Mouse (Mus musculus): ENCODE results near the gene Abcc1. TPM values are rescaled to one million over a fixed set of nuclear protein-coding genes. Genes with fewer than 3 reads are reported as not detected.

Gene Abcc1
- polyA plus RNA-seq, 1 experiment from 2014 or later = 10.9 TPM

DNA sequence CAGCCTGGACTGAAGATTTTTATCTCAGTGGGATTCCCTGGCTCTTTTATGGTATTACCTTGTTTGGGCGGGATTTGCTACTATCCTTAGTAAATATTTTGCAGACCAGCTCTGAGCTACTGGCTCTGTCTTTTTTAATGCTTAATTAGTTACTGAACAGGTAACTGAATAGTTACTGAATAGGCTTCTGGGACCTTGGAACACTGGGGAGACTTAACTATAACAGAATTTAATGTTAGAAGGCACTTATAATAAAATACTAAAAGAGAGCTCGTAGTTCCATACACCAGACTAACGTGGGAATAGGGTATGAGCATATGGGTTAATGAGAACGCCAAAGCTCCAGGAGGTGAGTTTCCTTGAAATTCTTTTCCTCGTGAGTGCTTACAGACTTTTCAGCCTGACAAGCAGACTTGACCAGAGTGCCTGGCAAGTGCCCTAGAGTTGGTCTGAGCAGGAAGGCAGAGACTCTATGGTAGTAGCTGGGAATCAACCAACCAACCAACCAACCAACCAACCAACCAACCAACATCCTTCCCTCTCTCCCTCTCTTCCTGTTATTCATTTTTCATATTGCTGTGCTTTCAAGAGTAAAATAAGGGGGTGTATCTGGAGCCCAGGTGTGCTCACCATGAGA, 59.3 kb downstream of the Abcc1 start:
- no peaks in the 10 kb centered on the region for H3K9me3 ChIP-seq (replicated peaks)
- ATAC-seq (ENCODE audit: low FRiP score) = no peak
- 88% methylated on average over 5 of the region's 5 CpGs for WGBS

DNA sequence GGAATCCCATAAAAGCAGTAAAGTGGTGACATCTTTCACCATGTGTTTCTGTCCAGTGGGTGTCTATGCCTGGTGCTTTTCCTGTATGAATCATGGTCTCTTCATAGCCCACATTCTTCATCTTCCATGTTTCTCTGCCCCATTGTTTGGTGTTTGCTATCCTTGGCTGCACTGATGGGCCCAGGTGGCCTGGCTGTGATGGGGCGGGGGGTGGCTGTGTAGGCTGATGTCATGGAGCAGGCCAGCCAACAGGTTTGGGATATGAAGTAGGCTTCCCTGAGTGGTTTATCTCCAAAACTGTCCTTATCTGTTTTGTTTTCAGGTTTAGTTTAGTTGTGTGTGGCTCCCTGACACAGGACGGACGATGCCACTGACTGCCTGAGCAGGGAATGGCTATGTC, 60.7 kb downstream of the Abcc1 start:
- 98% methylated on average over 3 of the region's 3 CpGs for WGBS
- no peak for ATAC-seq (ENCODE audit: low FRiP score)

More for the DNA sequence above, 59.3 kb downstream of the Abcc1 start:
- no peak overlapping the region for H3K4me3 ChIP-seq
- H3K4me2 ChIP-seq (replicated peaks) = no peak overlapping the region
- H3K27ac ChIP-seq = no peak overlapping the region
- H3K36me3 ChIP-seq = peaks cover 15% of the 10 kb centered on the region
- no peaks in the 10 kb centered on the region for H3K4me1 ChIP-seq
- H3K27me3 ChIP-seq = no peaks in the 10 kb centered on the region
- no peak overlapping the region for H3K9ac ChIP-seq

DNA sequence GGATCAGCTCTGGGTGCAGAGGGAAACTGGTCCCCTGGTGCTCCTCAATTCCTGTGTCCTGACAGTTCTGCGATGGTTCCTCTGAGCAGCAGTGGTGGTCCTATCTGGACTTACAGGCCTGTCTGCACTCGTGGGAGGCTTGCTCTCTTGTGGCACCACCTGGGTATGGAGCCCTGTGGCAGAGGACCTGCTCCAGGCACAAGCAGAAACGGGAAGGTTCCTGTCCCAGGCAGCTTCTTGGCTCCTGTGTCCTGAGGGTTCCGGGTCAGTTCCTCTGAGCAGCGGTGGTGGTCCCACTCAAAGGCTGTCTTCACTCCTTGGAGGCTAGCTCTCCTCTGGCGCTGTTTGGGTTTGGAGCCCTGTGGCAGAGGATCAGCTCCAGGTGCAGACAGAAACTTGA, 68.0 kb downstream of the Abcc1 start:
- no peak for ATAC-seq (ENCODE audit: low FRiP score)
- Histone ChIP-seq H3K9me3 (replicated peaks) (no peaks in the 10 kb centered on the region), H3K4me2 (replicated peaks) (no peak overlapping the region), H3K27ac (no peak overlapping the region), H3K27me3 (no peaks in the 10 kb centered on the region), H3K4me3 (no peak overlapping the region), H3K9ac (no peak overlapping the region), H3K4me1 (no peaks in the 10 kb centered on the region), H3K36me3 (0 out of 2 replicates have a peak, but pooled peaks cover 3% of the 10 kb centered on the region)
- WGBS = 84% methylated on average over 6 of the region's 6 CpGs

More for the DNA sequence above, 60.7 kb downstream of the Abcc1 start:
- no peak overlapping the region for H3K27ac ChIP-seq
- no peaks in the 10 kb centered on the region for H3K27me3 ChIP-seq
- no peak overlapping the region for H3K4me2 ChIP-seq (replicated peaks)
- no peak overlapping the region for H3K4me3 ChIP-seq
- H3K9ac ChIP-seq = no peak overlapping the region
- H3K9me3 ChIP-seq (replicated peaks) = no peaks in the 10 kb centered on the region
- H3K4me1 ChIP-seq = no peaks in the 10 kb centered on the region
- peaks cover 15% of the 10 kb centered on the region for H3K36me3 ChIP-seq

DNA sequence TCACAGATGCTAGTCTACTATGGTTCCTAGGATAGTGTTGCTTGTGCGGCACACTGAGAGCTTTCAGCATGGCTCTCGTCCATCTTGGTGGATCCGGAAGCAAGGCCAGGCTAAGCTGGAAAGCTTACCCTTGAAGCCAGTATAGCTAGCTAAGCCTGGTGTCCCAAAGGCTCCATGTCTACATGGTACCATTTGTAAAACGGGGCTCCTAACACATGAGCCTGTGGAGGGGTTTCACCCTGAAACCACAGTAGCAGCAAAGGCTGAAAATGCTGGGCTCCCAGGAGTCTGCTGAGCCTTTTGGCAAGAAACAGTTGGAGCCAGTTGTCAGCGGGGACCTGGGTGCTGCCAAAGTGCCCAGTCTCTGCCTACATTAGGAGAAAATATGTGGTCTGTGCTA, 71.6 kb downstream of the Abcc1 start:
- no peak overlapping the region for H3K4me2 ChIP-seq (replicated peaks)
- H3K4me1 ChIP-seq = no peaks in the 10 kb centered on the region
- H3K9me3 ChIP-seq (replicated peaks) = no peaks in the 10 kb centered on the region
- 0 out of 2 replicates have a peak, but pooled peaks cover 9% of the 10 kb centered on the region for H3K36me3 ChIP-seq
- no peak overlapping the region for H3K4me3 ChIP-seq
- H3K27me3 ChIP-seq = no peaks in the 10 kb centered on the region
- no peak overlapping the region for H3K9ac ChIP-seq
- H3K27ac ChIP-seq = no peak overlapping the region
- no peak for ATAC-seq (ENCODE audit: low FRiP score)
- 93% methylated on average over 5 of the region's 5 CpGs for WGBS

DNA sequence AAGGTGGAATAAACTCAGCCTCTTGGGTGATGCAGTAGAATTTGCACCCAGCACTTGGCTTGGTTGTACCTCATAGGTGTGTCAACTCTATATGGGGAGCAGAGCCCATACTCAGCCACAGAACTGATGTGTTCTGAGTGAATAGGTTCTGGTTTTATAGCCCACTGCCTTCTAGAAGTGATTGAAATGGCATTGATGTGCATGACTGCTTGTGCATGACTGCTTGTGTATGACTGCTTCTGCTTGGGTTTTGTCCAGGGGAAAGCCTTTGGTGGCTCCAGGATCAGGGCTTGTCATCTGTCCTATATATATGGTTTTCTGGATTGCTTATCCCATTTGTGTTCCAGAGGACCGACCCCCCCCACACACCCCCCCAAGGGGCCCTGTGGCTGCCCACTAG, 74.2 kb downstream of the Abcc1 start:
- no peak overlapping the region for H3K4me2 ChIP-seq (replicated peaks)
- H3K4me3 ChIP-seq = no peak overlapping the region
- no peak for ATAC-seq (ENCODE audit: low FRiP score)
- no peak overlapping the region for H3K9ac ChIP-seq
- 80% methylated on average over 1 of the region's 1 CpGs for WGBS
- H3K9me3 ChIP-seq (replicated peaks) = no peaks in the 10 kb centered on the region
- no peaks in the 10 kb centered on the region for H3K27me3 ChIP-seq
- H3K4me1 ChIP-seq = no peaks in the 10 kb centered on the region
- H3K27ac ChIP-seq = no peak overlapping the region
- 0 out of 2 replicates have a peak, but pooled peaks cover 9% of the 10 kb centered on the region for H3K36me3 ChIP-seq

DNA sequence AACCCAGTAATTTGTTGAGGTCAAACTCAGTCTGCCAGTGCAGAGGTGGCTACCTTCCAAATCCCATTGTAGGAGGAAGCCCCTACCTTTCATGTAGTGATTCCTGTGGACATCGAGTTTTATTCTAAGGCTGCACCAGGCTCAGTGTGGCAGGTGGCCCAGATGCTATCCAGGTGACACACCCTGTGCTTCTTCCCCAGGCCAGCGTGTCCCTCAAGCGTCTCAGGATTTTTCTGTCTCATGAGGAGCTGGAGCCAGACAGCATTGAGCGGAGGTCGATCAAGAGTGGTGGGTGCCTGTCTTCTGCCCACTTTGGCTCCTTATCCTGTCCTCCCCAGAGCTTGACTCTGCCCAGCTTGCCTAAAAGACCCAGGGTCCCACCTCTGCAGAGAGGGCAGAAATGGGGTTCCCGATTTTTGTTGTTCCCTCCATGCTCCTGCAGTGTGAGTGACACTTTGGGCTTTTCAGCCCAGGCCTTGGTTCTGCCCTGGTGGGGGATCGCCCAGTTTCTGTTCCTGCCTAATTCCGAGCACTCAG, 76.2 kb downstream of the Abcc1 start:
- ATAC-seq (ENCODE audit: low FRiP score) = no peak
- no peak overlapping the region for H3K27ac ChIP-seq

DNA sequence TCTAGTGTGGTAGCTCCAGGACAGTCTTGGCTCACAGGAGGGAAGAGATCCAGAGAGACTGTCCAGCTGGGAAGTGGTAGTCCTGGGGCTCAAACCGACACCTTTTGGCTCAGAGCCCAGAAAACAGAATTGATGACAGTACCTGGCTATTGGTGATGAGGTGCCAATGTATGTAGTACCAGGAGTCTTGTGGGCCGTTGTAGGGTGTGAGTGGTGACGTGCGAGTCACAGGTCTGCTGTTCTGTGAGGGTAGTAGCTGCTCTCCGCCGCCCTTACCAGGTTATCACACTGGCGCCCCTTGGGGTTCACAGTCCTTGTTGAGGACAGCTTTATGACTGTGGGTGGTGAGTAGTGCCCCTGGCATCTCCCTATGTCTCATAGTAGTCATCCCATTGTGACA, 77.2 kb downstream of the Abcc1 start:
- Histone ChIP-seq H3K27ac (no peak overlapping the region), H3K4me1 (no peaks in the 10 kb centered on the region), H3K27me3 (no peaks in the 10 kb centered on the region), H3K4me2 (replicated peaks) (no peak overlapping the region), H3K9ac (no peak overlapping the region), H3K9me3 (replicated peaks) (no peaks in the 10 kb centered on the region), H3K4me3 (no peak overlapping the region), H3K36me3 (0 out of 2 replicates have a peak, but pooled peaks cover 7% of the 10 kb centered on the region)
- 94% methylated on average over 7 of the region's 7 CpGs for WGBS
- no peak for ATAC-seq (ENCODE audit: low FRiP score)

More for the DNA sequence above, 76.2 kb downstream of the Abcc1 start:
- 93% methylated on average over 8 of the region's 8 CpGs for WGBS
- Histone ChIP-seq H3K9ac (no peak overlapping the region), H3K9me3 (replicated peaks) (no peaks in the 10 kb centered on the region), H3K4me3 (no peak overlapping the region), H3K36me3 (0 out of 2 replicates have a peak, but pooled peaks cover 9% of the 10 kb centered on the region), H3K4me2 (replicated peaks) (no peak overlapping the region), H3K4me1 (no peaks in the 10 kb centered on the region), H3K27me3 (no peaks in the 10 kb centered on the region)

DNA sequence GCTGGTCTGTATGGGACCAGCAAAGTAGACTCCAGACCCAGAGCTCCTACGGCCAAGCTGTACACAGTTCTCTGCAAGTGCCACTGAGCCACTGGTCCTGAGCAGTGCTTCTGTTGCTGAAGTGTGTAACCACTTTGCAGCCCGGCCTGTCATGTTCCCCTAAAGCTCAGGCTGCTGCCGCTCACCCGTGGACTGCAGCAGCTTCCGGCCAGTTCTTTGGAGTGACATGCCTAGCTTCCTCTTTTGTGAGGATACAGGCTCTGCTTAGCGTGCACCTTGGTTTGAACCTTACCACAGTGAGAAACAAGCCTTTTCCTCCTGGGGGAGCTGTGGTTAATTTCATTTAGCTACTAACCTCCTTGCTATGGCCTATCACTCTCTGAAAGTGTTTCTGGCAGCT, 77.7 kb downstream of the Abcc1 start:
- Histone ChIP-seq H3K36me3 (0 out of 2 replicates have a peak, but pooled peaks cover 7% of the 10 kb centered on the region), H3K9me3 (replicated peaks) (no peaks in the 10 kb centered on the region), H3K4me2 (replicated peaks) (no peak overlapping the region), H3K4me3 (no peak overlapping the region), H3K27me3 (no peaks in the 10 kb centered on the region), H3K27ac (no peak overlapping the region), H3K9ac (no peak overlapping the region), H3K4me1 (no peaks in the 10 kb centered on the region)
- ATAC-seq (ENCODE audit: low FRiP score) = no peak
- 91% methylated on average over 6 of the region's 6 CpGs for WGBS

DNA sequence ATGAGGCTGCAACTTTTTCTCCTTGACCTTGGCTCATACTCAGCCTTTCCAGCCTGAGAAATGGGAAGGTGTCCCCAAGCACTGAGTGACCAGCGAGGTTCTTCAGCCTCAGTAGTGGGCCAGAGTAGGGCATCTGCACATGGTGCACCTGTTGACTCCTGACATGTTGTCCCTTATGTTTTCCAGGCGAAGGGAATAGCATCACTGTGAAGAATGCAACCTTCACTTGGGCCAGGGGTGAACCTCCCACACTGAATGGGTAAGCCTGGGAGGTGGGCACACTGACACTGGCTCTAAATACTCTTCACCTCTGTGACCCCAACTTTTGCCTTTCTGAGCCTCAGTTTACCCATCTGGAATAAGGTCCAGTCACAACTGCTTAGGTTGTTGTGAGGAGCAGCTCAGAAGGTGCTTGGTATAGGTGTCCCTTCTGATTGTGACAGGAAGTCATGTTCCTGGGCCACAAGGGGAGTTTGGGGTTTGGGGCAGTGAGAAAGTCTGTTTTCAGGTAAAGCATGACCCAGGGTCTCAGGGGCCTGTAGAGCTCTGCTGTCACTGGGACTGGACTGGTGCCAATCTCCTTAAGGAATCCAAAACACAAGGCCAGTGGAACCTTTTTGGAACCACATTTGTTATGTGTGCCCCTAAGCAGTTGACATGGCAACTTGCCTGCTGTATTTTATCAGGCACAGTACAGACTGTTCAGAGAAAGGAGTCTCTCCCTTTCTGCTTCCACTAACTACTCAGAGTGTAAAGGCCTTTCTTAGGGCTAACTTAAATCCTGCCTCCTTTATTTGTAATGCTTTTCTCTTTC, 78.7 kb downstream of the Abcc1 start:
- WGBS = 85% methylated on average over 2 of the region's 2 CpGs

DNA sequence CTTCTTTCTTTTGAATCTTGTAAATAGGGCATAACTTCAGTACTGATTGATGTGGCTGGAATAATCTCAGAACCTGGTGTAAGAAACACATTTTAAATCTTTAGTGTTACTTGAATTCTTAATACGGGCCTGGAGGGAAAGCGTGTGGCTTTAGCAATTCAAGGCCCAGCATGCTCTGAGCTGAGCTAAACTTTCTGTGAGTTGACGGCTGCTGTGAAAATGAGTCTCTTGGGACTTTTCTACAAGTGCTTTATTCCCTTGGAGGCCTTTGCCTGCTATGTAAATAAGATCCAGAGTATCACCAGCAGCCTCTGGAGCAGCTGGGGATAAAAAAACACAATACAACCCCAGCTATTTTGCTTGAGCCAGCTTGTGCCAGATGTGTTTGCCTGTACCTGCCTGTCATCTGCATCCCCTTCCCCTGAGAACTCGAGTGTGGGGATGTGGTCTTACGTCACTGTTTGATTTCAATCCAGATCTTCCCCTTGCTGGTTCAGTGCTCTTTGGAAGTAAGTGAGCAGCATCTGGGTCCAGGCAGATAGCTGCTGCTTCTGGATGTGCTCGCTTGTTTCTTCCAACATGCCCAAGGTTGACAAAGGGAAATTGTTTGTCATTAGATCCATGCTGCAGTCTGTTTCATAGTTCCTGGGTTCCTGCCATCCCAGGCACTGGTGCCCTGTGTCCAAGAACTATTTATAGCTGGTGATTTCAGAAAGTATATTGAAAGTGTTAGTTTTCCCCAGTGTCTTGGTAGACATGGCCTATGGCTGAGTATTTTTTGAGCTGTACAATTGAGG, 82.9 kb downstream of the Abcc1 start:
- H3K27me3 ChIP-seq = no peaks in the 10 kb centered on the region
- peaks cover 7% of the 10 kb centered on the region; the same call in 1 of the 2 replicates for H3K36me3 ChIP-seq
- H3K9me3 ChIP-seq (replicated peaks) = no peaks in the 10 kb centered on the region
- H3K4me2 ChIP-seq (replicated peaks) = no peak overlapping the region
- no peak for ATAC-seq (ENCODE audit: low FRiP score)
- H3K27ac ChIP-seq = no peak overlapping the region
- H3K4me1 ChIP-seq = 0 out of 2 replicates have a peak, but pooled peaks cover 3% of the 10 kb centered on the region
- H3K9ac ChIP-seq = no peak overlapping the region
- 68% methylated on average over 6 of the region's 6 CpGs for WGBS
- no peak overlapping the region for H3K4me3 ChIP-seq

More for the DNA sequence above, 78.7 kb downstream of the Abcc1 start:
- Histone ChIP-seq H3K9ac (no peak overlapping the region), H3K4me2 (replicated peaks) (no peak overlapping the region), H3K9me3 (replicated peaks) (no peaks in the 10 kb centered on the region), H3K36me3 (0 out of 2 replicates have a peak, but pooled peaks cover 7% of the 10 kb centered on the region), H3K4me1 (0 out of 2 replicates have a peak, but pooled peaks cover 3% of the 10 kb centered on the region), H3K4me3 (no peak overlapping the region), H3K27ac (no peak overlapping the region), H3K27me3 (no peaks in the 10 kb centered on the region)
- ATAC-seq (ENCODE audit: low FRiP score) = no peak

DNA sequence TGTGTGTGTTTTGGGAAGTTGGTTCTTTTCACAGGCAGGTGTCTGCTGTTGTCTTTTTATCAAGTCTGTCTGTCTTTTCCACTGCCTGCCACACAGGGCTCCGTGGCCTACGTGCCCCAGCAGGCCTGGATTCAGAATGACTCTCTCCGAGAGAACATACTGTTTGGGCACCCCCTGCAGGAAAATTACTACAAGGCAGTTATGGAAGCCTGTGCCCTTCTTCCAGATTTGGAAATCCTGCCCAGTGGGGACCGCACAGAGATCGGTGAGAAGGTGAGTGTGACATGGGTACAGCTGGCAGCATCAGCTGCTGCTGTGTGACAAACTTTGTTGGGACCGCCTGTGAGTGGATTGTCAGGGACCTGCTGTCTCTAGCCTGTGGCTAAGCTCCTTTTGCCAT, 83.8 kb downstream of the Abcc1 start:
- Histone ChIP-seq H3K9me3 (replicated peaks) (no peaks in the 10 kb centered on the region), H3K27ac (no peak overlapping the region), H3K27me3 (no peaks in the 10 kb centered on the region), H3K4me3 (no peak overlapping the region), H3K9ac (no peak overlapping the region), H3K4me2 (replicated peaks) (no peak overlapping the region), H3K4me1 (0 out of 2 replicates have a peak, but pooled peaks cover 3% of the 10 kb centered on the region), H3K36me3 (peaks cover 7% of the 10 kb centered on the region; the same call in 1 of the 2 replicates)
- no peak for ATAC-seq (ENCODE audit: low FRiP score)
- 85% methylated on average over 6 of the region's 6 CpGs for WGBS

DNA sequence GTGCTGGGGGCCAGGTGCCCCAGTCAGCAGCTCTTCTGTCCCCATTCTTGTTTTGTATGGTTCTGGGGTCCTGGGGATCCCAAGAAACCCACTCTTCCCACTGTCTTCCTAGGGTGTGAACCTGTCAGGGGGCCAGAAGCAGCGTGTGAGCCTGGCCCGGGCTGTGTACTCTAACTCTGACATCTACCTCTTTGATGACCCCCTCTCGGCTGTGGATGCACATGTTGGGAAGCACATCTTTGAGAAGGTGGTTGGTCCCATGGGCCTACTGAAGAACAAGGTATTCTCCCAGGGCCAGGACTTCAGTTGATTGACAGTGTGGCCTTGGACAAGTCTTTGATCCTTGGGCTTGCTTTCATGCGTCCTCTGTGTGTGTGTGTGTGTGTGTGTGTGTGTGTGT, 86.0 kb downstream of the Abcc1 start:
- Histone ChIP-seq H3K27me3 (no peaks in the 10 kb centered on the region), H3K9ac (no peak overlapping the region), H3K36me3 (peaks cover 7% of the 10 kb centered on the region; the same call in 1 of the 2 replicates), H3K4me3 (no peak overlapping the region), H3K4me1 (0 out of 2 replicates have a peak, but pooled peaks cover 3% of the 10 kb centered on the region), H3K4me2 (replicated peaks) (no peak overlapping the region), H3K27ac (no peak overlapping the region), H3K9me3 (replicated peaks) (no peaks in the 10 kb centered on the region)
- ATAC-seq (ENCODE audit: low FRiP score) = no peak
- 88% methylated on average over 4 of the region's 4 CpGs for WGBS

Data from hindbrain, embryonic 12.5 days (tissue).